Mouse (Mus musculus): ENCODE measurements around the gene Slc44a1. TPM values are rescaled to one million over a fixed set of nuclear protein-coding genes. Genes with fewer than 3 reads are reported as not detected.

Slc44a1 gene
- polyA plus RNA-seq, 1 experiment: 0.07 TPM

- H3K4me3 ChIP-seq (replicated peaks): no peak overlapping the region
- TF ChIP-seq GATA1 (IDR thresholded peaks at IDR 0.05; ENCODE audit: low read length) (no peak), TAL1 (IDR thresholded peaks at IDR 0.05; ENCODE audit: low read length) (no peak)
These were observed 197.2 kb downstream of the Slc44a1 start for GRCm38 (mm10) chr4:53637269-53637909.

GRCm38 (mm10) chr4:53638549-53639123 is 198.4 kb downstream of the Slc44a1 start:
- Histone ChIP-seq H3K36me3 (ENCODE audit: control insufficient read depth) (no peaks in the 10 kb centered on the region; the same call in 1 of the 2 replicates), H3K27me3 (ENCODE audit: control insufficient read depth) (no peaks in the 10 kb centered on the region), H3K4me3 (replicated peaks) (no peak overlapping the region), H3K4me1 (ENCODE audit: control insufficient read depth) (no peaks in the 10 kb centered on the region), H3K9me3 (ENCODE audit: control insufficient read depth, low read length) (no peaks in the 10 kb centered on the region; the same call in 1 of the 2 replicates)
- TF ChIP-seq TAL1 (IDR thresholded peaks at IDR 0.05; ENCODE audit: low read length): no peak
- TF ChIP-seq GATA1 (IDR thresholded peaks at IDR 0.05; ENCODE audit: low read length): no peak

More at GRCm38 (mm10) chr4:53637269-53637909, 197.2 kb downstream of the Slc44a1 start:
- Histone ChIP-seq H3K27me3 (ENCODE audit: control insufficient read depth) (peaks cover 2% of the 10 kb centered on the region; the same call in 1 of the 2 replicates), H3K9me3 (ENCODE audit: control insufficient read depth, low read length) (no peaks in the 10 kb centered on the region; the same call in 1 of the 2 replicates), H3K36me3 (ENCODE audit: control insufficient read depth) (no peaks in the 10 kb centered on the region; the same call in 1 of the 2 replicates), H3K4me1 (ENCODE audit: control insufficient read depth) (no peaks in the 10 kb centered on the region)

GRCm38 (mm10) chr4:53658029-53658428 is 217.8 kb downstream of the Slc44a1 start:
- TF ChIP-seq GATA1 (IDR thresholded peaks at IDR 0.05; ENCODE audit: low read length) (no peak), TAL1 (IDR thresholded peaks at IDR 0.05; ENCODE audit: low read length) (no peak)
- H3K4me3 ChIP-seq (replicated peaks): no peak overlapping the region
- no peaks in the 10 kb centered on the region for H3K27me3 ChIP-seq (ENCODE audit: control insufficient read depth)
- no peaks in the 10 kb centered on the region; the same call in 1 of the 2 replicates for H3K36me3 ChIP-seq (ENCODE audit: control insufficient read depth)
- H3K4me1 ChIP-seq (ENCODE audit: control insufficient read depth): no peaks in the 10 kb centered on the region
- H3K9me3 ChIP-seq (ENCODE audit: control insufficient read depth, low read length): no peaks in the 10 kb centered on the region

GRCm38 (mm10) chr4:53660711-53661110 is 220.5 kb downstream of the Slc44a1 start:
- Histone ChIP-seq H3K36me3 (ENCODE audit: control insufficient read depth) (no peaks in the 10 kb centered on the region), H3K27me3 (ENCODE audit: control insufficient read depth) (no peaks in the 10 kb centered on the region), H3K4me3 (replicated peaks) (no peak overlapping the region), H3K4me1 (ENCODE audit: control insufficient read depth) (no peaks in the 10 kb centered on the region), H3K9me3 (ENCODE audit: control insufficient read depth, low read length) (no peaks in the 10 kb centered on the region)
- TF ChIP-seq TAL1 (IDR thresholded peaks at IDR 0.05; ENCODE audit: low read length) (no peak), GATA1 (IDR thresholded peaks at IDR 0.05; ENCODE audit: low read length) (no peak)

Other genes starting within 250 kb of the Slc44a1 start
- gene Fsd1l, start 191.1 kb downstream of the Slc44a1 start, polyA plus RNA-seq (2012): not detected in 2 replicates